Mouse (Mus musculus): ENCODE results near the gene Foxn3. TPM values are rescaled to one million over a fixed set of nuclear protein-coding genes. Genes with fewer than 3 reads are reported as not detected.

Foxn3 gene
- polyA plus RNA-seq, 1 experiment from 2014 or later, result 110 TPM

- peaks cover 16% of the 10 kb centered on the region for H3K4me1 ChIP-seq
- H3K9me3 ChIP-seq, result no peaks in the 10 kb centered on the region
- ATAC-seq (ENCODE audit: insufficient number of reproducible peaks, low FRiP score, low TSS enrichment, low read depth), result no peak
- no peak overlapping the region for H3K9ac ChIP-seq
- no peak overlapping the region for H3K4me3 ChIP-seq
- H3K4me2 ChIP-seq, result no peak overlapping the region
- WGBS, result 82% methylated on average over 12 of the region's 12 CpGs
- no peaks in the 10 kb centered on the region for H3K27me3 ChIP-seq
- peaks cover 4% of the 10 kb centered on the region; the same call in 1 of the 2 replicates for H3K36me3 ChIP-seq
- no peak overlapping the region for H3K27ac ChIP-seq
These were observed 299.6 kb downstream of the Foxn3 start for GRCm38 (mm10) chr12:99263592-99264335.

DNA sequence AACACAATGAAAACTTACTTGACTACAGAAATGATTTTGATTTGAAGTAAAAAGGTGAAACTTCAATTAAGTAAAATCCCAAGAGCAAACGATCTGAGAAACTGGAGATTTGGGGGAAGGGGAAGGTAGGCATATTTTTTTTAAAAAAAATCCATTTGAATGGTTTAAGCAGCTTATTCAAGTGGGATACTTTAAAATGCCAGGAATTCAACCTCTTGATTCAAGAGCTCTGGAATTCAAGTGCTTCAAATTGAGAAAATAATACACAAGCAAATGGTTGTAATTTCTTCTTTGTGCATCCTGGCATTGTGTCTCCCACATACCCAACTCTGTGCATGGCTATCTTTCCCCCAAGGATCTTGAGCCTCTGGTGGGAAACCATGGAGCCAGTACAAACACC is 300.5 kb downstream of the Foxn3 start:
- Histone ChIP-seq H3K4me1 (peaks cover 16% of the 10 kb centered on the region), H3K4me2 (no peak overlapping the region), H3K36me3 (peaks cover 4% of the 10 kb centered on the region; the same call in 1 of the 2 replicates), H3K9ac (no peak overlapping the region), H3K27me3 (no peaks in the 10 kb centered on the region), H3K9me3 (no peaks in the 10 kb centered on the region), H3K27ac (no peak overlapping the region), H3K4me3 (no peak overlapping the region)
- no peak for ATAC-seq (ENCODE audit: insufficient number of reproducible peaks, low FRiP score, low TSS enrichment, low read depth)
- 68% methylated on average over 1 of the region's 1 CpGs for WGBS

- 80% methylated on average over 11 of the region's 11 CpGs for WGBS
- ATAC-seq (ENCODE audit: insufficient number of reproducible peaks, low FRiP score, low TSS enrichment, low read depth), result no peak
- no peaks in the 10 kb centered on the region for H3K9me3 ChIP-seq
- H3K36me3 ChIP-seq, result peaks cover 3% of the 10 kb centered on the region; the same call in 1 of the 2 replicates
- no peak overlapping the region for H3K4me3 ChIP-seq
- peaks cover 16% of the 10 kb centered on the region for H3K4me1 ChIP-seq
- no peak overlapping the region for H3K9ac ChIP-seq
- no peaks in the 10 kb centered on the region for H3K27me3 ChIP-seq
- no peak overlapping the region for H3K4me2 ChIP-seq
- H3K27ac ChIP-seq, result no peak overlapping the region
These were observed 301.2 kb downstream of the Foxn3 start for GRCm38 (mm10) chr12:99262066-99262599.

DNA sequence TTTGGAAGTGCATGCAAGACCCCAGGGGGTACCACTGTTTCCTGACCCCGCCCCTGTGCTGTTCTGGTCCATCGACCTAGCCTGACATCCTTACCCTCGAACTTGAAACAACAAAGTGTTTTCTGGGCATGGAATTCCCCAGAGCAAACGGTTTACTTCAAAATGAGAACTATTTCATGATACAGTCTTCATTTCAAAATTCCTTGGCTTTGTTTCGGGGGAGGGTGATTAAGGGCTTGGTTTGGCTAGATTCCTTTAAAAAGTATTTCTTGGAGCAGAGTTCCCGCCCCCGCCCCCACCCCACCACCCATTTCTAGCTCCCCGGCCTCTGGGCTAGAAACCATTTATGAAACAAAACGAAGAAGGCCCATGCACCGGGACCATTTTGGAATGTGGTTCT is 303.2 kb downstream of the Foxn3 start:
- Histone ChIP-seq H3K9me3 (no peaks in the 10 kb centered on the region), H3K4me2 (no peak overlapping the region), H3K27ac (no peak overlapping the region), H3K4me3 (no peak overlapping the region), H3K4me1 (peaks cover 16% of the 10 kb centered on the region), H3K27me3 (no peaks in the 10 kb centered on the region), H3K9ac (no peak overlapping the region), H3K36me3 (no peaks in the 10 kb centered on the region)
- 50% methylated on average over 10 of the region's 10 CpGs for WGBS
- ATAC-seq (ENCODE audit: insufficient number of reproducible peaks, low FRiP score, low TSS enrichment, low read depth), result no peak

GRCm38 (mm10) chr12:99257570-99257969 is 305.8 kb downstream of the Foxn3 start:
- Histone ChIP-seq H3K4me1 (peaks cover 16% of the 10 kb centered on the region), H3K9ac (no peak overlapping the region), H3K27ac (no peak overlapping the region), H3K36me3 (no peaks in the 10 kb centered on the region), H3K27me3 (no peaks in the 10 kb centered on the region), H3K4me3 (no peak overlapping the region), H3K4me2 (no peak overlapping the region), H3K9me3 (no peaks in the 10 kb centered on the region)
- ATAC-seq (ENCODE audit: insufficient number of reproducible peaks, low FRiP score, low TSS enrichment, low read depth), result no peak
- 74% methylated on average over 5 of the region's 5 CpGs for WGBS

- H3K4me2 ChIP-seq, result no peak overlapping the region
These were observed 306.4 kb downstream of the Foxn3 start for GRCm38 (mm10) chr12:99256997-99257396.

GRCm38 (mm10) chr12:99256463-99256862 is 306.9 kb downstream of the Foxn3 start:
- peaks cover 16% of the 10 kb centered on the region for H3K4me1 ChIP-seq
- no peak overlapping the region for H3K9ac ChIP-seq
- no peak overlapping the region for H3K27ac ChIP-seq
- WGBS, result 89% methylated on average over 5 of the region's 5 CpGs
- 0 out of 2 replicates have a peak, but pooled peaks cover 1% of the 10 kb centered on the region for H3K36me3 ChIP-seq
- H3K4me3 ChIP-seq, result no peak overlapping the region
- no peak overlapping the region for H3K4me2 ChIP-seq
- H3K9me3 ChIP-seq, result no peaks in the 10 kb centered on the region
- no peak for ATAC-seq (ENCODE audit: insufficient number of reproducible peaks, low FRiP score, low TSS enrichment, low read depth)
- no peaks in the 10 kb centered on the region for H3K27me3 ChIP-seq

More at GRCm38 (mm10) chr12:99256997-99257396, 306.4 kb downstream of the Foxn3 start:
- no peaks in the 10 kb centered on the region for H3K27me3 ChIP-seq
- no peaks in the 10 kb centered on the region for H3K9me3 ChIP-seq
- no peak overlapping the region for H3K9ac ChIP-seq
- peaks cover 16% of the 10 kb centered on the region for H3K4me1 ChIP-seq
- no peak overlapping the region for H3K27ac ChIP-seq
- WGBS, result 85% methylated on average over 8 of the region's 8 CpGs
- H3K36me3 ChIP-seq, result no peaks in the 10 kb centered on the region
- no peak for ATAC-seq (ENCODE audit: insufficient number of reproducible peaks, low FRiP score, low TSS enrichment, low read depth)
- no peak overlapping the region for H3K4me3 ChIP-seq

DNA sequence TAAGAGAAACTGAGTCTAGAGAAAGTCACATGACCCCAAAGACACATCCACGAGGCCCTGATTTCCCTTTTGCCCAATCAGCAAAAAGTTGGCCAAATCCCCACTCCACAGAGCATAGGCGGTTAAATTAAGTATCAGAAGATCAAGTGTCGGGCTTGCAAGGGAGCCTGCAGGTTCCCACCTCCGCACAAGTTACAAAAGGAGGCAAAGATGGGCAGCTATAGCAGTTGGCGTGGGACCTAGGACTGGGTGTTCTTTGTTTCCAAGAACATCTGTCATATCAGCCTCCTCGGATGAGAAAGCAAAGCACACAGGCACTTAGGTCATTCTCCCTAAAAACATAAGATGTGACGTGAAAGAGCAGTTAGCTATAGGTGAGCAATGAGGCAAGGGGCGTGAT is 308.9 kb downstream of the Foxn3 start:
- no peaks in the 10 kb centered on the region for H3K4me1 ChIP-seq
- H3K4me2 ChIP-seq, result no peak overlapping the region
- 0 out of 2 replicates have a peak, but pooled peaks cover 3% of the 10 kb centered on the region for H3K36me3 ChIP-seq
- 87% methylated on average over 8 of the region's 8 CpGs for WGBS
- H3K9me3 ChIP-seq, result no peaks in the 10 kb centered on the region
- no peak overlapping the region for H3K27ac ChIP-seq
- no peak overlapping the region for H3K9ac ChIP-seq
- no peaks in the 10 kb centered on the region for H3K27me3 ChIP-seq
- no peak overlapping the region for H3K4me3 ChIP-seq
- ATAC-seq (ENCODE audit: insufficient number of reproducible peaks, low FRiP score, low TSS enrichment, low read depth), result no peak

DNA sequence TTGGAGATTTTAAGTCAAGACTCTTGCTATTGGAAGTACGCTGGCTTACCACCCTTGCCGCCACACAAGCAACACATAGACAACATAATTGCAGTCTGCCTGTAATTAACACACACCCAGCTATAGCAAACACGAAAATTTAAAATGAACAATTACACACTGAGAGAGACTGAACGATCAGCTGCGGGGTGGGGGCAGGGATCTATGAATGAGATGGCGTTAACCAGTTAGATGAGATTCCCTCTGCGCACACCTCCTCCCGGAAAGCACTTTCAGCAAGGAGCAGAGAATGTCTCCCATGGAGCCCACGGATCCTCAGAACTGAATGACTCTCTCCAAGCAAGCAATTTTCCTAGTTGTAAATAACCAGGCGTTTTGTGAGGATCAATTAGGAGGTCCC is 309.8 kb downstream of the Foxn3 start:
- no peaks in the 10 kb centered on the region for H3K9me3 ChIP-seq
- WGBS, result 81% methylated on average over 10 of the region's 10 CpGs
- no peak overlapping the region for H3K4me2 ChIP-seq
- H3K9ac ChIP-seq, result no peak overlapping the region
- no peak overlapping the region for H3K27ac ChIP-seq
- no peak overlapping the region for H3K4me3 ChIP-seq
- H3K4me1 ChIP-seq, result peaks cover 1% of the 10 kb centered on the region; the same call in 1 of the 2 replicates
- no peaks in the 10 kb centered on the region for H3K27me3 ChIP-seq
- ATAC-seq (ENCODE audit: insufficient number of reproducible peaks, low FRiP score, low TSS enrichment, low read depth), result no peak
- 0 out of 2 replicates have a peak, but pooled peaks cover 3% of the 10 kb centered on the region for H3K36me3 ChIP-seq

DNA sequence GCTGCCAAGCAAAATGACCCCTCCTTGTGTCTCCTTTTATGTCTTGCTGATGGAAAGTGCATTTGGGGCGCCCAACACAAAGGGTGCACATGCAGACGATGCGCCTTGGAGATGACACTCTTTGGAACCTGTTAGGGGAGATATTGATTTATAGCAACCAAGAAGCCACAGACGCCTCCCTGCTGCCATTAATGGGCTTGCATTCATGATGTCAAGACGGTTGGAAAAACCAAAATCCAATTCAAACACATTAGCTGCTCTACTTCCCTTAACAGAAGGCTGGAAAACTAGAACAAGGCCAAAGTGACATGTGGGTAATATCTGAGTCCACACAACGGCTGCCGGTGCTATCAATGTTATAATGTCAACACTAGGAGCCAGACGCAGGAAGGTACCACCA is 314.8 kb downstream of the Foxn3 start:
- Histone ChIP-seq H3K36me3 (0 out of 2 replicates have a peak, but pooled peaks cover 3% of the 10 kb centered on the region), H3K9ac (no peak overlapping the region), H3K4me1 (peaks cover 13% of the 10 kb centered on the region), H3K4me2 (no peak overlapping the region), H3K27ac (no peak overlapping the region), H3K9me3 (no peaks in the 10 kb centered on the region), H3K27me3 (no peaks in the 10 kb centered on the region), H3K4me3 (no peak overlapping the region)
- no peak for ATAC-seq (ENCODE audit: insufficient number of reproducible peaks, low FRiP score, low TSS enrichment, low read depth)
- 86% methylated on average over 8 of the region's 8 CpGs for WGBS

DNA sequence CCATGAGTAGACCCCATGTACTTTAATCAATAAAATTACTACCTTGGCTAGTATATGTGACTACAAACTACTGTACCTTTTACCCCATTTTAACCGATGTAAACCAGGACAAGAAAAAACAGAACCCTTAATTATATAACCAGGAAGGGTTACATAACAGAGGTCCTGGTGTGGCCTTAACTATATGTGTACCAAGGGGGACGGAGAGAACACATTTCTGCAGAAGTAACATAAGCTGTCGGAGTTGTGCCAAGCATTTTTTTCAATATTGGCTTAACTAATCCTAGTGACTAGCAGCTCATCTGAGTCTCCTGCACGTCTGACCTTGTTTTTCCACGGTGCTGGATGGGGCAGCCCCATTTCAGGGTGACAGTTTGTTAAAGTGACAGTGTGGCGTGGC is 315.4 kb downstream of the Foxn3 start:
- Histone ChIP-seq H3K9ac (no peak overlapping the region), H3K4me3 (no peak overlapping the region), H3K4me2 (no peak overlapping the region), H3K27me3 (no peaks in the 10 kb centered on the region), H3K27ac (no peak overlapping the region), H3K4me1 (peaks cover 13% of the 10 kb centered on the region), H3K36me3 (0 out of 2 replicates have a peak, but pooled peaks cover 3% of the 10 kb centered on the region), H3K9me3 (no peaks in the 10 kb centered on the region)
- no peak for ATAC-seq (ENCODE audit: insufficient number of reproducible peaks, low FRiP score, low TSS enrichment, low read depth)
- WGBS, result 54% methylated on average over 6 of the region's 6 CpGs

DNA sequence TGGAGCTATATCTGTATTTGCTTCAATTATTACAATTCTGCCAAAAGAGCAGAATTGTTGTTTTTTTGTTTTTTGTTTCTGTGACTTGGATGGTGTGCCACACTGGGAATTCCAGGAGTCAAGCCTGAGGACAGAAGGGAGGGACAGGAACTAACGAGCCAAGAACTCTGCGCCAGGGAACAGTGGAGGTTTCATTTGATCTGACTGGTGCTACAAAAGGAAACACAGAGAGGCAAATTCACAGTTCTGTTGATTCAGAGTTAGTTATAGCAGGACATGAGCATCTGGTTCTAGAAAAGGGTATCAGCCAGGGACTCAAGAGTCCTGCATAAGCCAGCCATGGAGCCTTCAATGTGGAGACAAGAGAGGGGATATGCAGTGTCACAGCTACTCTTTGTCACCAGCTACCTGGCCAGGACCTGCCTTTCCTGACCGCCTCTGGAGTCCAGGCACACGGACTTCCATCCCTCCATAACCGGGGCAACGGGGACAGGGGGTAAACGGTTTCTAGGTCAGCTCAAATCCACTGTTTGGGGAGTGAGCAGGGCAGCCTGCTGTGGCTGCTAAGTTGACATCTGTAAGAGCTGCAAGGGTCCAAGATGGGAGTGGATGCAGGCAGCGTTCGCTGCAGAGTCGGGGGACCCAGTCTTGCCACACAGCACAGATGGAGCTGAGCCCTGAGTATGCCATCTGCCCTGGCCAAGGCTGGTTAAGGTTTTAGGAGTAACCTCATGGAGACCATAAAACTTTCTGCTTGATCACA is 316.2 kb downstream of the Foxn3 start:
- 65% methylated on average over 10 of the region's 10 CpGs for WGBS
- no peaks in the 10 kb centered on the region for H3K27me3 ChIP-seq
- H3K36me3 ChIP-seq, result 0 out of 2 replicates have a peak, but pooled peaks cover 3% of the 10 kb centered on the region
- H3K9ac ChIP-seq, result no peak overlapping the region
- peaks cover 13% of the 10 kb centered on the region for H3K4me1 ChIP-seq
- no peak overlapping the region for H3K4me2 ChIP-seq
- no peak overlapping the region for H3K27ac ChIP-seq
- no peak overlapping the region for H3K4me3 ChIP-seq
- ATAC-seq (ENCODE audit: insufficient number of reproducible peaks, low FRiP score, low TSS enrichment, low read depth), result no peak
- no peaks in the 10 kb centered on the region for H3K9me3 ChIP-seq

Data from limb, embryonic 15.5 days (tissue).